Mouse (Mus musculus) CH12.LX (cell line): ENCODE results near the gene Lpcat3. TPM values are rescaled to one million over a fixed set of nuclear protein-coding genes. Genes with fewer than 3 reads are reported as not detected.

Experiments
- DNase-seq: peaks from one replicate; pipeline ENCODE4 v3.0.0-alpha.2; 2013; ENCODE audit errors: extremely low read depth
- H3K27ac ChIP-seq: 2 replicates; pipeline ENCODE4 v1.5.1; 2012; ENCODE audit warnings: low read depth, mild to moderate bottlenecking, control low read depth, moderate library complexity; ENCODE audit not compliant: insufficient read depth
- H3K27me3 ChIP-seq: replicated peaks from 2 replicates; pipeline ENCODE3; 2012; ENCODE audit warnings: inconsistent platforms
- H3K36me3 ChIP-seq, 2 experiments: replicated peaks in 1 of 2; 2 replicates each; pipeline versions ENCODE3 to v1.6.1; 2012; ENCODE audit warnings: inconsistent platforms in 1 of 2, low read length in 1 of 2, mild to moderate bottlenecking in 1 of 2, mixed read lengths in 1 of 2, moderate library complexity in 1 of 2; ENCODE audit not compliant: control insufficient read depth in 1 of 2, insufficient read depth in 1 of 2
- H3K4me1 ChIP-seq, 2 experiments: 2 replicates each; pipeline ENCODE4 v1.6.1; 2012; ENCODE audit warnings: inconsistent platforms in 1 of 2, moderate library complexity in 1 of 2; ENCODE audit not compliant: insufficient read depth in 2 of 2, control insufficient read depth in 1 of 2
- H3K4me2 ChIP-seq: 2 replicates; pipeline ENCODE4 v1.6.1; 2012; ENCODE audit warnings: low read depth, mild to moderate bottlenecking, control low read depth; ENCODE audit not compliant: poor library complexity, insufficient read depth, severe bottlenecking
- H3K4me3 ChIP-seq, 3 experiments: fragments of 150-350 bp in 1 of 3; sonication (generic) in 1 of 3; replicated peaks in 1 of 3; 2 replicates each; pipeline versions ENCODE3 to v1.5.1; 2011 to 2012; ENCODE audit warnings: low read depth in 2 of 3, low read length in 2 of 3, mild to moderate bottlenecking in 2 of 3, moderate library complexity in 2 of 3, control low read depth in 1 of 3, improper control_type of control experiment in 1 of 3, inconsistent platforms in 1 of 3, mixed read lengths in 1 of 3; ENCODE audit not compliant: poor library complexity in 1 of 3
- H3K79me2 ChIP-seq: replicated peaks from 2 replicates; pipeline ENCODE4 v1.6.1; 2012; ENCODE audit warnings: mild to moderate bottlenecking, moderate library complexity; ENCODE audit not compliant: control insufficient read depth, poor library complexity, insufficient read depth, severe bottlenecking; ENCODE audit errors: extremely low read depth
- H3K9ac ChIP-seq: 2 replicates; pipeline ENCODE4 v1.6.1; 2012; ENCODE audit warnings: low read depth, mild to moderate bottlenecking, control low read depth, moderate library complexity; ENCODE audit not compliant: insufficient read depth
- H3K9me3 ChIP-seq: replicated peaks from 2 replicates; pipeline ENCODE3; 2012; ENCODE audit warnings: low read length, inconsistent platforms, mixed read lengths
- CHD1 ChIP-seq: IDR thresholded peaks from 2 replicates; pipeline ENCODE4 v1.6.1; 2012; ENCODE audit warnings: low read depth, low read length, improper control_type of control experiment, inconsistent platforms
- CHD2 ChIP-seq: IDR thresholded peaks from 2 replicates; pipeline ENCODE4 v1.6.1; 2011; ENCODE audit warnings: low read length, improper control_type of control experiment
- CTCF ChIP-seq, 2 experiments: IDR thresholded peaks in 1 of 2; conservative IDR thresholded peaks in 1 of 2; 2 replicates each; pipeline ENCODE4 v1.5.1; 2011 to 2012; ENCODE audit warnings: low read depth in 2 of 2, low read length in 2 of 2, improper control_type of control experiment in 1 of 2, inconsistent platforms in 1 of 2, mild to moderate bottlenecking in 1 of 2, moderate library complexity in 1 of 2
- E2F4 ChIP-seq: IDR thresholded peaks from 2 replicates; pipeline ENCODE4 v1.6.1; 2011; ENCODE audit warnings: low read depth, low read length, improper control_type of control experiment; ENCODE audit not compliant: insufficient replicate concordance
- EP300 ChIP-seq: IDR thresholded peaks from 2 replicates; pipeline ENCODE4 v1.6.1; 2011; ENCODE audit warnings: low read length, improper control_type of control experiment
- GABPA ChIP-seq: IDR thresholded peaks from 2 replicates; pipeline ENCODE4 v1.6.1; 2012; ENCODE audit warnings: low read depth, low read length, improper control_type of control experiment, inconsistent platforms; ENCODE audit not compliant: insufficient replicate concordance
- HCFC1 ChIP-seq: IDR thresholded peaks from 2 replicates; pipeline ENCODE4 v1.6.1; 2012; ENCODE audit warnings: low read depth, mild to moderate bottlenecking, inconsistent platforms, low read length, improper control_type of control experiment
- IRF4 ChIP-seq: IDR thresholded peaks from 2 replicates; pipeline ENCODE4 v1.6.1; 2014; ENCODE audit warnings: low read depth, mild to moderate bottlenecking, inconsistent platforms, low read length, improper control_type of control experiment
- JUND ChIP-seq: conservative IDR thresholded peaks from 2 replicates; pipeline ENCODE4 v1.6.1; 2011; ENCODE audit warnings: low read depth, low read length, improper control_type of control experiment
- MAFK ChIP-seq: IDR thresholded peaks from 2 replicates; pipeline ENCODE4 v1.6.1; 2011; ENCODE audit warnings: low read length, improper control_type of control experiment; ENCODE audit not compliant: insufficient replicate concordance
- MAX ChIP-seq: IDR thresholded peaks from 2 replicates; pipeline ENCODE4 v1.6.1; 2011; ENCODE audit warnings: low read length, improper control_type of control experiment
- MYC ChIP-seq: IDR thresholded peaks from 2 replicates; pipeline ENCODE4 v1.6.1; 2011; ENCODE audit warnings: low read depth, mild to moderate bottlenecking, improper control_type of control experiment, low read length
- NELFE ChIP-seq: IDR thresholded peaks from 2 replicates; pipeline ENCODE4 v1.6.1; 2011; ENCODE audit warnings: low read depth, low read length, improper control_type of control experiment
- NRF1 ChIP-seq: IDR thresholded peaks from 2 replicates; pipeline ENCODE4 v1.6.1; 2014; ENCODE audit warnings: low read depth, mild to moderate bottlenecking, inconsistent platforms, low read length, improper control_type of control experiment, moderate library complexity
- POLR2A ChIP-seq: IDR thresholded peaks from 2 replicates; pipeline ENCODE4 v1.6.1; 2011; ENCODE audit warnings: low read depth, mild to moderate bottlenecking, improper control_type of control experiment, low read length
- POLR2AphosphoS2 ChIP-seq: IDR thresholded peaks from 2 replicates; pipeline ENCODE4 v1.6.1; 2011; ENCODE audit warnings: low read depth, low read length, improper control_type of control experiment
- SMC3 ChIP-seq: IDR thresholded peaks from 2 replicates; pipeline ENCODE4 v1.6.1; 2011; ENCODE audit warnings: low read depth, low read length, improper control_type of control experiment
- TBP ChIP-seq: conservative IDR thresholded peaks from 2 replicates; pipeline ENCODE4 v1.6.1; 2011; ENCODE audit warnings: low read depth, low read length, improper control_type of control experiment
- USF1 ChIP-seq: IDR thresholded peaks from 2 replicates; pipeline ENCODE4 v1.6.1; 2014; ENCODE audit warnings: low read depth, mild to moderate bottlenecking, inconsistent platforms, low read length, improper control_type of control experiment
- USF2 ChIP-seq: conservative IDR thresholded peaks from 2 replicates; pipeline ENCODE4 v1.6.1; 2011; ENCODE audit warnings: low read depth, low read length, improper control_type of control experiment
- ZKSCAN1 ChIP-seq: IDR thresholded peaks from 2 replicates; pipeline ENCODE4 v1.6.1; 2012; ENCODE audit warnings: low read depth, inconsistent platforms, low read length, improper control_type of control experiment, borderline replicate concordance
- dilution Hi-C: fragments of 300-500 bp; cut with MboI; formaldehyde crosslinking; loops from 2 replicates; pipeline ENCODE4 v1.14.3; 2020; ENCODE audit warnings: low sequenced_read_pairs; ENCODE audit not compliant: extremely low pct_unique_long_range_greater_than_20kb, extremely low pct_ligation_motif_present
- in situ Hi-C: fragments of 300-500 bp; cut with MboI; formaldehyde crosslinking; loops from 3 replicates; pipeline ENCODE4 v1.14.3; 2019; ENCODE audit warnings: low sequenced_read_pairs, low pct_ligation_motif_present, low pct_unique_long_range_greater_than_20kb, mixed read lengths
- polyA plus RNA-seq: library from polyadenylated mRNA; unstranded; fragments of >175 nt; gene quantifications from 2 replicates; pipeline ENCODE4 v1.2.1, GENCODE M21; 2012; ENCODE audit warnings: low read depth; ENCODE audit not compliant: insufficient read length
- total RNA-seq, 2 experiments: library from RNA; depleted of rRNA; stranded (reverse); fragments of 300-350 nt in 1 of 2; fragments of >200 nt in 1 of 2; gene quantifications; 2 replicates each; pipeline ENCODE4 v1.2.3; 2012 to 2014

Gene Lpcat3
- total and polyA plus RNA-seq, 3 experiments, result 52.9 to 113 (median 77.0) TPM

DNA sequence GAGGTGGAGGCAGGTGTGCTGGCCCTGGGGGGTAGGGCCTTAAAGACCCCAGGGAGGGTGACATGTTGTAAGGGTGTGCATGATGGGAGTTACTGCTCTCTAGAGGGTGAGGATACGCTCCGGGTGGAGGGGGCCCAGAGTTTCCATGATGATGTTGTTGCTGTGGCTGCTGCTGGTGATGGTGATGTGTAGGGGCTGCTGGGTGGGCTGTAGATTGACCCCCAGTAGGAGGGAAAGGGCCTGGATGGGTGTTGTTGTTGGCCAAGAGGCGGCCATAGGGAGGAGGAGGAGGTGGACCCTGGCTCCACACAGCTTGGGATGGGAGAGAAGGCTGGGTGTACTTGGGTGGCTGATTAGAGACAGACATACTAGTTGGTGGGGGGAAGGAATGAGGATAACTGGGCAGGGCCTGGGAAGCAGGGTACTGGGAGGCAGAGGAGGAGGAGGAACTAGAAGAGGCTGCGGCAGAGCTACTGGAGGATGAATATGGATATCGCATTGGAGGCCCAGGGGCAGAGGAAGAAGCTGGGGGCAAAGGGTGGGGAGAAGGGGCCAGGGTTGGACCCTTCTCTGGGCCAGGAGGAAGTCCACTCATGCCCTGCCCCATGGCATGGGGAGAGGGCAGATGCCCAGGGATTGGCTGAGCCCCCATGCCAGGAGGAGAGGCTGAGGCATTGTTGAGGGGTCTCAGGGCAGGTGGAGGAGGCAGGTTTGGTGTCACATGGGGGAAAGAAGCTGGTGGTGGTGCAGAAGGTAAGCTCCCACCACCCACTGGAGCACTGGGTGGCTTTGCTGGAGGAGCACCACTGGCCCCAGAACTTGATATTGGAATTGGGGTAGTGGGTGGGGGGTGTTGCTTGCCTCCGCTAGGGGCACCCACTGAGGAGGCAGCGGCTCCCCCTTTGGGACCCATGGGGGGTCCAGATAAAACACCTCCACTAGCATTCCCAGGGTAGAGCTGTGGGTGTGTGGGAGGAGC is 84.1 kb downstream of the Lpcat3 start:
- dilution Hi-C loops (no loop called here), in situ Hi-C loops (no loop called here)
- Histone ChIP-seq H3K27ac (no peak overlapping the region), H3K4me1 (peaks cover 16 to 41% of the 10 kb centered on the region in 2 experiments), H3K36me3 (peaks cover 38 to 71% of the 10 kb centered on the region in 2 experiments), H3K79me2 (0 out of 2 replicates have a peak, but pooled peaks cover 2% of the 10 kb centered on the region), H3K9ac (0 out of 2 replicates have a peak overlapping the region, but pooled peaks have one; percentile 74), H3K9me3 (no peaks in the 10 kb centered on the region), H3K4me3 (no peak overlapping the region), H3K27me3 (no peaks in the 10 kb centered on the region), H3K4me2 (0 out of 2 replicates have a peak overlapping the region, but pooled peaks have one; percentile 73)
- no peak for TF ChIP-seq CHD1
- no peak for TF ChIP-seq GABPA
- TF ChIP-seq MAFK, result no peak
- TF ChIP-seq IRF4, result no peak
- no peak for TF ChIP-seq E2F4
- DNase-seq, result no peak

DNA sequence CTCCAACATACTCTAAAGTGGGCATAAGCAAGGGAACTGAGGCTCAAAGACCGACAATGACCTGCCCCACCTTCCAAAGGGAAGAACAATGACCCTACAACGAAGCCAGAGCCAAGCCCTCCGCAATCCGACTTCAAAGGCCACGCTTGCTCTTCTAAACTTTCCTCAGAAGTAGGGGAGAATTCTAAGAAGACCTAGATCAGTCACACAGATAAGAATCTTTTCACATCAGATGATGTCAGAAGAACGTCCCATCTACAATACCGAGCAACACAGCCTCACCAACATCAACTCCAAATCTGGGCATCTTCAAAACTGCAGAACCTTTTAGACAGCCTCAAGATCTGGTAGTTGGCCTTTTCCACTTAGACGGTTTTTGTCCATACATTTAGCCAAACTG is 87.6 kb downstream of the Lpcat3 start:
- no peak overlapping the region for H3K9ac ChIP-seq
- no peak overlapping the region for H3K4me2 ChIP-seq
- in situ Hi-C loops, result no loop called here
- no peak for DNase-seq
- H3K79me2 ChIP-seq, result peaks cover 5% of the 10 kb centered on the region; the same call in 1 of the 2 replicates
- H3K27me3 ChIP-seq, result no peaks in the 10 kb centered on the region
- dilution Hi-C loops, result no loop called here
- H3K27ac ChIP-seq, result no peak overlapping the region
- H3K4me3 ChIP-seq, result no peak overlapping the region
- peaks cover 4 to 22% of the 10 kb centered on the region in 2 experiments for H3K4me1 ChIP-seq
- no peak for TF ChIP-seq POLR2A
- TF ChIP-seq POLR2AphosphoS2, result no peak
- no peak for TF ChIP-seq TBP
- no peak for TF ChIP-seq SMC3
- TF ChIP-seq CTCF (conservative IDR thresholded peaks at IDR 0.05 in 1 of 2, IDR thresholded peaks at IDR 0.05 in 1 of 2; ENCODE audit: low read depth in 2 of 2, low read length in 2 of 2), result no peak
- no peak for TF ChIP-seq NRF1
- no peak for TF ChIP-seq CHD1
- TF ChIP-seq NELFE, result no peak
- TF ChIP-seq USF1, result no peak
- no peak for TF ChIP-seq ZKSCAN1
- TF ChIP-seq HCFC1, result no peak
- TF ChIP-seq MAX, result no peak
- TF ChIP-seq EP300, result no peak
- TF ChIP-seq USF2, result no peak
- no peak for TF ChIP-seq MYC
- no peak for TF ChIP-seq CHD2
- TF ChIP-seq JUND, result no peak
- H3K36me3 ChIP-seq, result peaks cover 20 to 63% of the 10 kb centered on the region in 2 experiments
- no peaks in the 10 kb centered on the region for H3K9me3 ChIP-seq
